Mouse (Mus musculus) neural tube, embryonic 13.5 days (tissue): Measurements from ENCODE around the gene Dmrtc2. TPM values are rescaled to one million over a fixed set of nuclear protein-coding genes. Genes with fewer than 3 reads are reported as not detected.
"Not testable (repeated sequence)": the region's sequence is repeated elsewhere in the genome, so short reads cannot be mapped to it uniquely, and the experiment has no call there.

ENCODE experiments used
- ATAC-seq: fragments of 200-750 bp; cut with Nextera tagmentation; 2 replicates; pipeline ENCODE4 v1.8.0; 2017; ENCODE audit warnings: low read depth, mild to moderate bottlenecking, moderate TSS enrichment, moderate library complexity
- H3K27ac ChIP-seq: fragments of 300-500 bp; sonication (generic); replicated peaks from 2 replicates; pipeline ENCODE4 v1.5.1; 2015; ENCODE audit warnings: moderate library complexity, mild to moderate bottlenecking, inconsistent platforms
- H3K27me3 ChIP-seq: fragments of 300-500 bp; sonication (generic); 2 replicates; pipeline ENCODE4 v1.6.1; 2015; ENCODE audit warnings: mild to moderate bottlenecking, inconsistent platforms
- H3K36me3 ChIP-seq: fragments of 300-500 bp; sonication (generic); 2 replicates; pipeline ENCODE4 v1.6.1; 2015; ENCODE audit warnings: mild to moderate bottlenecking, inconsistent platforms
- H3K4me1 ChIP-seq: fragments of 300-500 bp; sonication (generic); replicated peaks from 2 replicates; pipeline ENCODE4 v1.6.1; 2015; ENCODE audit warnings: inconsistent platforms
- H3K4me2 ChIP-seq: fragments of 300-500 bp; sonication (generic); 2 replicates; pipeline ENCODE4 v1.6.1; 2015; ENCODE audit warnings: inconsistent platforms, mild to moderate bottlenecking, moderate library complexity
- H3K4me3 ChIP-seq: fragments of 300-500 bp; sonication (generic); 2 replicates; pipeline ENCODE4 v1.5.1; 2015; ENCODE audit warnings: mild to moderate bottlenecking, inconsistent platforms
- H3K9ac ChIP-seq: fragments of 300-500 bp; sonication (generic); 2 replicates; pipeline ENCODE4 v1.6.1; 2015; ENCODE audit warnings: moderate library complexity, mild to moderate bottlenecking, inconsistent platforms
- H3K9me3 ChIP-seq: fragments of 300-500 bp; sonication (generic); 2 replicates; pipeline ENCODE4 v1.6.1; 2016; ENCODE audit warnings: inconsistent platforms
- WGBS: fragments of 180-500 bp; shearing (Covaris S2); methylation state at CpG from one replicate; pipeline ENCODE4 v1.1.7; 2015; 5-methylcytosine and 5-hydroxymethylcytosine counted together
- polyA plus RNA-seq: library from polyadenylated mRNA; unstranded; fragments of >200 nt; fragmentation: Nextera tagmentation; extraction: Ambion mirVana; gene quantifications from 2 replicates; pipeline ENCODE4 v1.2.1, GENCODE M21; 2015

Dmrtc2 gene
- not detected in 2 replicates for polyA plus RNA-seq

DNA sequence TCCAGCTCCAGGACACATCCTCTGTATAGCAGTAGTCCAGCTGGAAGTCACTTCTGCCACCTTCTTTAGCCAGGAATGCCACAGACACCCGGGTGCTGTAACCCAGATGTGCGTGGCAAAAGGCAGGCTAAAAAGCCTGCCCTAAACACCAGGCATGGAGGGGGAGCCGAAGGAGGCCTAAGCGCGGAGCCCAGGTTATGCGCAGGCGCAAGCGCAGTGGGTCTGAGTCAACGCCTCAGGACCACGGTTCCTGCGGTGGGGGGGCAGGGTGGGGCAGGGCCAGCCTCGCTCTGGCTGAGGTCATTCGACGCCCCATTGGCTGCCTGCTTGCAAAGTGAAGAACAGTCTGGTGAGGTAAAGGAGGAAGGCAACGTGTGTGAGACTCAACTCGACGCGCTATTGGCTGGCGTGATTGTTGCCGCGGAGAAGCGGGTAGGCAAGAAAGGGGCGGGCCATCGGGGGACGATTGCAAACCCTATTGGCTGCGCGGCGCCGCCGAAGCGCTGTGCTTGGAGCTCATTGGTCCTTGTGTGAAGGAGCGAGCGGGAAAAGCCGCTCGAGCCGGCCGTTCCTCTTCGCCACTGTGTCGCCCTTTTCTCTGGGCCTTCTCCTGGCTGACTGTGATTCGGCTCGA, at the start of gene Dmrtc2, which contains the start of gene Lypd4:
Gene Dmrtc2, plus strand, starts transcription at position 526 of the 634 bp plus-strand sequence.
Gene Lypd4, minus strand, starts transcription at position 410 of the 634 bp plus-strand sequence.
- Histone ChIP-seq H3K27ac (no peak within 1 kb of the TSS), H3K9me3 (peaks cover 5% of the 10 kb centered on the region; the same call in 1 of the 2 replicates), H3K36me3 (no peaks in the 10 kb centered on the region), H3K4me1 (peaks cover 6% of the 10 kb centered on the region; the same call in 1 of the 2 replicates), H3K9ac (no peak within 1 kb of the TSS), H3K4me2 (peak within 1 kb of the TSS; percentile 9; the same call in 1 of the 2 replicates), H3K27me3 (no peaks in the 10 kb centered on the region), H3K4me3 (no peak within 1 kb of the TSS)
- ATAC-seq: peak; percentile 64; the same call in 1 of the 2 replicates
- WGBS: 50% methylated on average over 39 of the region's 41 CpGs

DNA sequence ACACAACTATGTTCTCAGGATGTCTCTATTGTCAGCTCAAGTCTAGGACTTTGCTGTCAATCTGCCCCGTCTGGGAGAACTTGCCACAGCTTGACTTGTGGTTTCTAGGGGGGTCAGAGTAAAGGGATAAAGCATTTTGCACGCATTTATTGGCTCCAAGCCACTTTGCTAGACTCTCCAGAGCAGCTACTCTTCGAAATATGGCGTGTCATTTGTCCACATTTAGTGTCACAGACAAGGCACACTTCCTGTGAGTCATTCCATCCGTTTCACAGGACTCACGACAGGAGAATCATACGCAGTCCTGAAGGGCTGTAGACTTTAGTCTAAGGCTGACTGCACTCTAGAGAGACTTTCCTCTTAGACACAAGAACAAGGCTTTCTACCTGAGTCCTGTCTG, 45.4 kb upstream of the Dmrtc2 start:
- H3K9me3 ChIP-seq: no peaks in the 10 kb centered on the region
- no peak overlapping the region for H3K4me3 ChIP-seq
- H3K27me3 ChIP-seq: no peaks in the 10 kb centered on the region
- H3K27ac ChIP-seq: no peak overlapping the region
- WGBS: 71% methylated on average over 7 of the region's 7 CpGs
- H3K36me3 ChIP-seq: no peaks in the 10 kb centered on the region
- no peaks in the 10 kb centered on the region for H3K4me1 ChIP-seq
- no peak overlapping the region for H3K9ac ChIP-seq
- H3K4me2 ChIP-seq: no peak overlapping the region
- no peak for ATAC-seq

DNA sequence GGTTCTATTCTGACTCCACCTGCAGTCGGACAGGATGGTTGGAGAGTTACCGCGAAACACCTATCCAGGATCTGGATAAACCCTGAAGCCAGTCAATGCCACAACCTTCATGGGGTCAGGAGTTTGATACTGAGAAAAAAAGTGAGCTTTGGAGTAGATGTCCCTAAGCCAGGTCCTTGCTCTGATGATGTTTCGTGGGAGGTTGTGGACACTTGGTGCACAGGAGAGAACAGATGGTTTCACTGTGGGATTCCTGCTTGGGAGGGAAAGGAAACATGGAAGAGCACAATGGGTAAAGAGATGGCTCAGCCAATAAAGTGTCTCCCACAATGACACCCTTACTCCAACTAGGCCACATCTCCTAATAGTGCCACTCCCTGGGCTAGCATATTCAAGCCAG, 42.7 kb upstream of the Dmrtc2 start:
- no peaks in the 10 kb centered on the region for H3K9me3 ChIP-seq
- no peaks in the 10 kb centered on the region for H3K36me3 ChIP-seq
- H3K4me2 ChIP-seq: no peak overlapping the region
- H3K27me3 ChIP-seq: no peaks in the 10 kb centered on the region
- no peak overlapping the region for H3K9ac ChIP-seq
- no peaks in the 10 kb centered on the region for H3K4me1 ChIP-seq
- H3K27ac ChIP-seq: no peak overlapping the region
- ATAC-seq: no peak
- H3K4me3 ChIP-seq: no peak overlapping the region
- 89% methylated on average over 4 of the region's 4 CpGs for WGBS

DNA sequence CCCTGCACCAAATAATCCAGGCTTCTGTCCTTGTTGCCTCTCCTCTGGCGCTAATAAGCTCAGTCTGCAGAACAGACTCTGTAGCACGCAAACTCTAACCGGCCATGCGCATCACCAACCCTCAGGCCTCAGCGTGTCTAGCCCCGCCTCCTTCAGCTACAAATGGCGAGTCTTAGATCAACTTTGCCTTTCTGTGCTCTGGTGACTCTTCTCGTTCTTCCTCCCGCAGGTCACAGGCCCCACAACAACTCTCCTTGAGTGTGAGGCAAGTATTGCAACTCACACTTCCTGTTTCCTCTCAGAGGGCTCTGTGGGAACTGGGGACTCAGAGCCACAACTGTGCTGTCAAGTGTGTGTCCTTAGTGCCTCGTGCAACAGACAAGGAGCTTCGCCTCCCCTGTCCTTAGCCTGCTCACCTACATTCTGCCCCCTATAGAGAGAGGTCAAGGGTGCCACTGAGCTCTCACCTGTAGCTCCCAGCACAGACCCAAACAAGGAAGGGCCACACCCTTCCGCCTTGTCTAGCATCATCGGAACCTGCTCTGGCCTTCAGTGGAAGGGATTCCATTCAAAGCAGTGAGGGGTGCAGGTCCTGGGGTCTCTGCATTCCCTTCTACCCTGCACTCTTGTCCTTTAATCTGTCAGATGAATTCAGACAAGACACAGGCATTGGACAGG, 31.0 kb upstream of the Dmrtc2 start:
- H3K9ac ChIP-seq, ATAC-seq, H3K27ac ChIP-seq, H3K27me3 ChIP-seq, H3K4me2 ChIP-seq, H3K36me3 ChIP-seq, H3K4me3 ChIP-seq, H3K4me1 ChIP-seq, H3K9me3 ChIP-seq: not testable (repeated sequence)
- WGBS: 73% methylated on average over 12 of the region's 13 CpGs

DNA sequence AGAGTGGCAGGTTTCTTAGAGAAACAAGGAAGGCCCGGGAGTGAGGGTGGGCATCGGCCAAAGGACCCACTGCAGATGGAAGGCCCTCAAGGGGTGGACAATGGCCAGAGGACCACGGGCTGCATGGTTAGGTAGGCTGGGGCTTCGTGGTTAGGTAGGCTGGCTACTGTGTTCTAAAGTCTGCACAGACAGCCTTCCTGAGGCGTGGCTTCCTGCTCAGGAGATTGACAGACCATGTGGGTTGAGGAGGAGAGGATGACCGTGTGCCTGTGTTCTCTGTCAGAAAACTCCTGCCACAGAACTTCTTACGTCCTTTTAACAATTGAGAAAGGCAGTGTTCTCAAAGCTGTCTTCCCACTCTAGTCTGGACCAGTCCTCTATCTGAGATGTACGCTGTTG, 30.4 kb upstream of the Dmrtc2 start:
- 85% methylated on average over 8 of the region's 8 CpGs for WGBS
- Histone ChIP-seq H3K9me3 (no peaks in the 10 kb centered on the region), H3K4me3 (no peak overlapping the region), H3K9ac (no peak overlapping the region), H3K4me1 (no peaks in the 10 kb centered on the region), H3K36me3 (no peaks in the 10 kb centered on the region), H3K4me2 (no peak overlapping the region), H3K27ac (no peak overlapping the region), H3K27me3 (no peaks in the 10 kb centered on the region)
- no peak for ATAC-seq

DNA sequence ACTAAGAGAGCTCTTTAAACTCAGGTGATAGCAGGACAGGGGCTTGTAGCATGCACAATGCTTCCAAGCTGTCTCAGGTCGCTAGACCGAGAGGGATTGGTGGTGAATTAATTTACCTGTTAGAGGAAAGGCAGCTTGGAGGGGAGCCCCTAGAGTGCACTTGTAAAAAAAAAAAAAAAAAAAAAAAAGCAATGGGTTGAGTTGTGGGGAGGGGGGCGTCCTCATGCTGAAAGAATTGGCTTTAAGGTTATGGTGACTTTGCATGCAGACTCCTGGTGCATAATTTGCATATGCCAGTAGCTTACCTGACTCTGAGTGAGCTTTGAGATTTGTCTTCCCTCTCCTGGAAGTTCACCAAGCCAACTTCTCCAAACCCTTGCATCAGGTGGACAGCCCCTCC, 29.5 kb upstream of the Dmrtc2 start:
- Histone ChIP-seq H3K4me1 (no peaks in the 10 kb centered on the region), H3K27me3 (no peaks in the 10 kb centered on the region), H3K4me3 (no peak overlapping the region), H3K9me3 (no peaks in the 10 kb centered on the region), H3K4me2 (no peak overlapping the region), H3K9ac (no peak overlapping the region), H3K27ac (no peak overlapping the region), H3K36me3 (no peaks in the 10 kb centered on the region)
- 77% methylated on average over 3 of the region's 3 CpGs for WGBS
- no peak for ATAC-seq

DNA sequence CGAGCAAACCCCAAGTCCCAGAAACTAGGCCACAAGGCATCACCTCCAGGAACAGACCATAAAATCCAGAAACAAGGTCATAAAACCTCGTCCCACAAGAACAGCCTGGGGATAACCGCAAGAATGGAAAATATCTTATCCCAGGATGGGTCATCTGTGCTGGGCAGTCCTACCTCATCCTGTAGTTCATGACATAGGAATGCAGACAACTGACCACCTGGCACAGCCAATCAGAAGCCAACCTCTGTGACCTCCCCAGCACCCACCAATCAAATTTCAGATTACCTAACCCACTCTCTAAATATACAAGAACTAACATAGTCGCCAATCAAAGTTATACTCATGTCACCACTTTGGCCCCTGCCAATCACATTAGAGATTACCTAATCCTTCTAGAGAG, 28.8 kb upstream of the Dmrtc2 start:
- Histone ChIP-seq H3K9ac (no peak overlapping the region), H3K4me2 (no peak overlapping the region), H3K4me3 (no peak overlapping the region), H3K36me3 (no peaks in the 10 kb centered on the region), H3K27ac (no peak overlapping the region), H3K4me1 (no peaks in the 10 kb centered on the region), H3K9me3 (no peaks in the 10 kb centered on the region), H3K27me3 (no peaks in the 10 kb centered on the region)
- no peak for ATAC-seq
- 62% methylated on average over 4 of the region's 4 CpGs for WGBS

DNA sequence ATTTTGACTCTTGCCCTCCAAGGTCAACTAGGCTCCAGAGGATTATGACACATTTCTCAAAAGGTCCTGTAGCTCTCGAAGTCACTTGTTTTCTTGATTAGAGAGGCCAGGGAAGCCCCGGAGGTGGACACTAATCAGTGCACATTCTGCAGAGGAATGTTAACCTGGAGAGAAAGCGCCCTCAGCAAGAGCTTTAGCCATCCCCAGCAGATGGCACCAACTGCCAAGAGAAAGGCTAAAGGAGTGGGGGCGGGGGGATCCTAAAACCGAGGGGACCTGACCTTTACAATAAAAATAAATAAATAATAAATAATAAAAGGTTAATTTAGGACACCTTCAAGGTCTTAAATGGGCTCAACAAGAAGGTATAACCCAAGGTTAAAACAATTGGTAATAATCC, 25.7 kb upstream of the Dmrtc2 start:
- Histone ChIP-seq H3K4me3 (no peak overlapping the region), H3K36me3 (no peaks in the 10 kb centered on the region), H3K4me2 (no peak overlapping the region), H3K4me1 (no peaks in the 10 kb centered on the region), H3K9ac (no peak overlapping the region), H3K9me3 (no peaks in the 10 kb centered on the region), H3K27me3 (no peaks in the 10 kb centered on the region), H3K27ac (no peak overlapping the region)
- WGBS: 41% methylated on average over 5 of the region's 5 CpGs
- no peak for ATAC-seq

DNA sequence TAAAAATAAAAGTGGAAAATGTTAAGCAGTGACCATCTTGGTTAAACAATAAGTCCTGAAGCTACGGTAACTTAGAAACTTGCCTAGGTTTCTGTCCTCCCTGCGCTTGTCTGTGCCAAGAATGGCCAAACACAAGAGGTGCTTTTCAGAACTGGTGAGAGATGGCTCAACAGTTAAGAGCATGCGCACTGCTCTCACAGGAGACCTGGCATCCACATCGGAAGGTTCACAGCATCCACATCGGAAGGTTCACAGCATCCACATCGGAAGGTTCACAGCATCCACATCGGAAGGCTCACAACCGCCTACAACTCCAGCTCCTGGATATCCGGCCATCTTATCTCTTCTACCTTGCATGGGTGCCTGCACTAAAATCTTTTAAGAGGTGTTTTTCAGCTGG, 24.7 kb upstream of the Dmrtc2 start:
- H3K9me3 ChIP-seq: no peaks in the 10 kb centered on the region
- no peaks in the 10 kb centered on the region for H3K4me1 ChIP-seq
- no peak overlapping the region for H3K4me2 ChIP-seq
- H3K36me3 ChIP-seq: no peaks in the 10 kb centered on the region
- no peaks in the 10 kb centered on the region for H3K27me3 ChIP-seq
- no peak overlapping the region for H3K27ac ChIP-seq
- no peak for ATAC-seq
- H3K4me3 ChIP-seq: no peak overlapping the region
- WGBS: 82% methylated on average over 9 of the region's 9 CpGs
- no peak overlapping the region for H3K9ac ChIP-seq

DNA sequence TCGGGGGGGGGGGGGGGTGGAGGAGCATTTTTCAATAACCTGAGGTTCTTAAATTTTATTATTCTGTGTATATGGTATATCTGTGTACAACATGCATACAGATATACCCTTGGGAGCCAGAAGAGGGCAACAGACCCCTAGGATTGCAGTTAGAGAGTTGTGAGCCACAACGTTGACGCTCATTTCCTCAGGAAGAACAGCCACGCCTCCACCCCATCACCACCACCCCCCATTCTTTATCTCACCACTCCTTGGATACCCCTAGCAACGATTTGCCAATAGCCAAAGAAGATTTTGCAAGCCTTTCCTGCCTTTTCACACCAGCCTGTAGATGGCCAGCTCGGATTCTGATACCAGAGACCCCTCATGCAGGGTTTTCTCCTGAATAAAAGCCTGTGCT, 24.1 kb upstream of the Dmrtc2 start:
- no peaks in the 10 kb centered on the region for H3K4me1 ChIP-seq
- no peak for ATAC-seq
- WGBS: 10% methylated on average over 6 of the region's 6 CpGs
- no peaks in the 10 kb centered on the region for H3K36me3 ChIP-seq
- no peak overlapping the region for H3K9ac ChIP-seq
- H3K27me3 ChIP-seq: no peaks in the 10 kb centered on the region
- no peak overlapping the region for H3K27ac ChIP-seq
- H3K4me2 ChIP-seq: no peak overlapping the region
- H3K9me3 ChIP-seq: no peaks in the 10 kb centered on the region
- no peak overlapping the region for H3K4me3 ChIP-seq

DNA sequence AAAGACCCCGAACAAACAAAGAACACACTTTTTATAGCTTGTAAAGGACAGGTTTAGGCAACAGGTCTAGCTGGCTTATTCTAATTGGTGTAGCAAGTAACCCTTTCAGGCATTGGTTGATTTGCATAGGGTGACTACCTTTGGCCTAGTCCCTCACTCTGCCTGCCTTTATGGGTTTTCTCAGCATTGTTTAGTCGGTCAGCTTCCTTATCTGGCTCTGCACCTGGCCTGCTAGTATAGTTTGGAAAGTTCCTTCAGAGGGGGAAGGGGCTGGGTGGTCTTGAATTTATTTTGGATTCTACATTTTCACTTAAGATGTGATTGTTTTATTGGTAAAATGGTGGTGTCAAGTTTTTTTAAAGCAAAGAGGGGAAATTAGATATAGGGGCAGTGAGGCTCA, 23.3 kb upstream of the Dmrtc2 start:
- not testable (repeated sequence) for H3K4me2 ChIP-seq, ATAC-seq, H3K4me3 ChIP-seq, H3K27ac ChIP-seq, H3K4me1 ChIP-seq, H3K27me3 ChIP-seq, H3K36me3 ChIP-seq, H3K9me3 ChIP-seq, H3K9ac ChIP-seq
- WGBS: 28% methylated on average over 2 of the region's 2 CpGs

DNA sequence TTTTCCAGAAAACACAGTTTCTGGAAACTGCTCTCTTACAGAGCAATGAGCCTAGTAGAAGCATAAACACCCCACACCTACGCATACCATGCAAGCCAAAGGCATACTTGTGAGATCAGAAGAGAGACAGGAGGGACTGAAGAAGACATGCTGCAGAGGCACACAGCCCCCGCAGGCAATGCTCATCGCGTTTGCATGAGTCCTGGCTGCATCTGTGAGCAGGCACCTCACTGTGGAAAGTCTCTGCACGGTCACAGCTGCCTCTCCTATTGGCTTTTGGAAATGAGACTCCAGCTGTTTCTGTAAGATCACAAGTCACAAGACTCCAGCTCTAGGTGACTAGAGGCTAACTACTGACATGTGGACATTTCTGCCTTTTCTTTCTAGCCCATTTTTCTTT, 19.7 kb upstream of the Dmrtc2 start:
- Histone ChIP-seq H3K4me2 (no peak overlapping the region), H3K9me3 (no peaks in the 10 kb centered on the region), H3K4me3 (no peak overlapping the region), H3K27me3 (no peaks in the 10 kb centered on the region), H3K9ac (no peak overlapping the region), H3K36me3 (no peaks in the 10 kb centered on the region), H3K4me1 (no peaks in the 10 kb centered on the region), H3K27ac (no peak overlapping the region)
- no peak for ATAC-seq
- WGBS: 36% methylated on average over 5 of the region's 5 CpGs

DNA sequence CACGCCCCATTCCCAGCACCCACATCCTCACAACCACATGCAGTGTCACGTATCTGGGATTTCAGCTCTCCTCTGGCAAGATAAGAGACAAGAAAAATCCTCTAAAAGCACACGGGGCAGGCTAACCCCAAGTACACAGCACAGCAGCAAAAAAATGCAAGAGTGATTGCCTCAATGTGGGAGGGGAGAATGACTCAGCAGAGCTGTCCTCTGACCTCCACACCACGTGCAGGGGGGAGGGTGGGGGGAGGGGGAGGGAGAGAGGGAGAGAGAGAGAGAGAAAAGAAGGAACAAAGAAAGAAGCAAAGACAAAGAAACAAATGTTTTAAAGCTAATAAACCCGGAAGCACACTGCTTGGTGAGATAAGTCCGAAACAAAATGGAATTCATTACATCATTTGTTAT, 19.0 kb upstream of the Dmrtc2 start:
- no peaks in the 10 kb centered on the region for H3K4me1 ChIP-seq
- H3K9ac ChIP-seq: no peak overlapping the region
- H3K4me3 ChIP-seq: no peak overlapping the region
- WGBS: 44% methylated on average over 6 of the region's 6 CpGs
- no peak overlapping the region for H3K4me2 ChIP-seq
- H3K27me3 ChIP-seq: no peaks in the 10 kb centered on the region
- H3K27ac ChIP-seq: no peak overlapping the region
- ATAC-seq: no peak
- H3K9me3 ChIP-seq: no peaks in the 10 kb centered on the region
- no peaks in the 10 kb centered on the region for H3K36me3 ChIP-seq
